ENCODE assay signal across 19 mouse cellular contexts in genomic region chr7:73561492-73562055, GRCm38 (mm10). TPM values are rescaled to one million over a fixed set of nuclear protein-coding genes. Genes with fewer than 3 reads are reported as not detected.
DNase-seq lines count a peak whose midpoint lies in the region; ATAC-seq and TF ChIP-seq lines count a peak whose summit lies in the region.
"Had no signal": no experiment of that assay in that cellular context is flagged by ENCODE, and none has a peak within 500 bp of the region (broad histone marks: within the 10 kb centered on the region; RNA-seq: fewer than 3 reads in every experiment).

No protein-coding gene starts in this region.

- H3K27me3 ChIP-seq in intestine, embryonic 14.5 days (replicated peaks; ENCODE audit: control insufficient read depth, insufficient read depth, low read length): no peaks in the 10 kb centered on the region
- H3K27me3 ChIP-seq in intestine, postnatal 0 days (replicated peaks; ENCODE audit: control insufficient read depth, insufficient read depth, low read length): no peaks in the 10 kb centered on the region
- H3K27me3 ChIP-seq in liver, embryonic 14.5 days (ENCODE audit: control insufficient read depth, insufficient read depth, low read length): no peaks in the 10 kb centered on the region
- H3K27me3 ChIP-seq: embryonic facial prominence, embryonic 15.5 days; hindbrain, embryonic 12.5 days had no signal

- no peak overlapping the region for H3K27ac ChIP-seq in intestine, embryonic 14.5 days (ENCODE audit: low read depth)
- no peak overlapping the region for H3K27ac ChIP-seq in intestine, postnatal 0 days (ENCODE audit: low read depth, low read length)
- H3K27ac ChIP-seq in ES-E14 (ENCODE audit: insufficient read depth, low read depth, low read length, poor library complexity, severe bottlenecking): no peak overlapping the region
- H3K27ac ChIP-seq in liver, embryonic 14.5 days: no peak overlapping the region
- H3K27ac ChIP-seq: embryonic facial prominence, embryonic 15.5 days; hindbrain, embryonic 12.5 days; layer of hippocampus, adult 2 months; stomach, postnatal 0 days had no signal

- H3K36me3 ChIP-seq in intestine, embryonic 14.5 days (ENCODE audit: control insufficient read depth, insufficient read depth, low read length): no peaks in the 10 kb centered on the region
- no peaks in the 10 kb centered on the region for H3K36me3 ChIP-seq in intestine, postnatal 0 days (ENCODE audit: control insufficient read depth, insufficient read depth)
- no peaks in the 10 kb centered on the region for H3K36me3 ChIP-seq in ES-E14 (ENCODE audit: control insufficient read depth, insufficient read depth, low read length, poor library complexity, severe bottlenecking)
- no peaks in the 10 kb centered on the region for H3K36me3 ChIP-seq in liver, embryonic 14.5 days (replicated peaks; ENCODE audit: control insufficient read depth, insufficient read depth, low read depth)
- H3K36me3 ChIP-seq: embryonic facial prominence, embryonic 15.5 days; hindbrain, embryonic 12.5 days had no signal

- no peaks in the 10 kb centered on the region for H3K9me3 ChIP-seq in intestine, embryonic 14.5 days (ENCODE audit: control insufficient read depth, low read length)
- H3K9me3 ChIP-seq in intestine, postnatal 0 days (ENCODE audit: control insufficient read depth): no peaks in the 10 kb centered on the region
- H3K9me3 ChIP-seq in ES-E14 (ENCODE audit: control insufficient read depth, insufficient read depth, low read depth, low read length): no peaks in the 10 kb centered on the region
- H3K9me3 ChIP-seq in liver, embryonic 14.5 days (ENCODE audit: control insufficient read depth, low read length): no peaks in the 10 kb centered on the region
- H3K9me3 ChIP-seq: embryonic facial prominence, embryonic 15.5 days; hindbrain, embryonic 12.5 days had no signal

- TF ChIP-seq EP300 in liver, embryonic 14.5 days (IDR thresholded peaks at IDR 0.05; ENCODE audit: low read depth): no peak

- H3K9ac ChIP-seq in intestine, embryonic 14.5 days (ENCODE audit: low read length): no peak overlapping the region
- H3K9ac ChIP-seq in intestine, postnatal 0 days (ENCODE audit: low read depth, low read length): no peak overlapping the region
- H3K9ac ChIP-seq in ES-E14 (ENCODE audit: insufficient read depth, low read depth, low read length, poor library complexity, severe bottlenecking): no peak overlapping the region; the same call in 1 of the 2 replicates
- 0 out of 2 replicates have a peak overlapping the region, but pooled peaks have one; percentile 10 for H3K9ac ChIP-seq in liver, embryonic 14.5 days (replicated peaks)
- H3K9ac ChIP-seq: embryonic facial prominence, embryonic 15.5 days; hindbrain, embryonic 12.5 days had no signal

- peaks cover 5% of the 10 kb centered on the region; the same call in 1 of the 2 replicates for H3K4me1 ChIP-seq in intestine, embryonic 14.5 days (replicated peaks; ENCODE audit: control insufficient read depth, insufficient read depth, low read length)
- 0 out of 2 replicates have a peak, but pooled peaks cover 5% of the 10 kb centered on the region for H3K4me1 ChIP-seq in intestine, postnatal 0 days (replicated peaks; ENCODE audit: control insufficient read depth, insufficient read depth, low read length)
- H3K4me1 ChIP-seq in ES-E14 (ENCODE audit: control insufficient read depth in 2 of 2, insufficient read depth in 2 of 2, low read length in 2 of 2, poor library complexity in 1 of 2): peaks cover 2 to 6% of the 10 kb centered on the region in 2 experiments; a peak in 1 of 4 replicates
- peaks cover 13 to 16% of the 10 kb centered on the region in 2 experiments for H3K4me1 ChIP-seq in liver, embryonic 14.5 days (replicated peaks; ENCODE audit: control insufficient read depth in 2 of 2, insufficient read depth in 2 of 2, low read length in 1 of 2)

- ATAC-seq in intestine, embryonic 14.5 days (replicated peaks; ENCODE audit: low FRiP score, low TSS enrichment, low read depth): no peak
- no peak for ATAC-seq in intestine, postnatal 0 days
- no peak for ATAC-seq in liver, embryonic 14.5 days (ENCODE audit: insufficient read depth)
- ATAC-seq: forebrain, embryonic 16.5 days; intestine, embryonic 16.5 days had no signal

- WGBS in intestine, embryonic 14.5 days: 40% methylated on average over 10 of the region's 10 CpGs
- whole genome bisulfite sequencing in intestine, postnatal 0 days: 45% methylated on average over 10 of the region's 10 CpGs
- 26% methylated on average over 10 of the region's 10 CpGs for WGBS in liver, embryonic 14.5 days (ENCODE audit: insufficient replicate concordance)

- in situ Hi-C loops in ES-E14 (cut with MboI; ENCODE audit: low sequenced_read_pairs in 2 of 2, unreplicated experiment in 2 of 2): no loop called here

- no peak for TF ChIP-seq CTCF in intestine, postnatal 0 days (IDR thresholded peaks at IDR 0.05; ENCODE audit: low read depth)
- TF ChIP-seq CTCF in liver, embryonic 14.5 days (IDR thresholded peaks at IDR 0.05; ENCODE audit: low read depth): no peak

- no peak overlapping the region for H3K4me2 ChIP-seq in intestine, embryonic 14.5 days (ENCODE audit: low read length)
- H3K4me2 ChIP-seq in intestine, postnatal 0 days (replicated peaks; ENCODE audit: low read depth): no peak overlapping the region
- no peak overlapping the region for H3K4me2 ChIP-seq in liver, embryonic 14.5 days (ENCODE audit: low read depth)
- H3K4me2 ChIP-seq: embryonic facial prominence, embryonic 15.5 days; hindbrain, embryonic 12.5 days had no signal

- peak; percentile 84 for DNase-seq in heart, adult 11 months
- no peak for DNase-seq in heart, postnatal 4 days
- peak; percentile 48 for DNase-seq in intestine, embryonic 14.5 days (ENCODE audit: low spot score)
- no peak for DNase-seq in ES-E14 (ENCODE audit: low read depth, low spot score)
- no peak for DNase-seq in liver, embryonic 14.5 days (ENCODE audit: low read depth in 3 of 3, low spot score in 3 of 3)
- no peak for DNase-seq in urinary bladder, postnatal 25 days (ENCODE audit: low spot score)
- DNase-seq: cerebellum, adult 9-10 months; kidney, postnatal 10 days; left cerebral cortex, postnatal 4 days; lung, postnatal 14 days; right cerebral cortex, postnatal 25 days; thymus, postnatal 14 days had no signal

- no peak overlapping the region for H3K4me3 ChIP-seq in intestine, embryonic 14.5 days (ENCODE audit: low read depth, low read length)
- H3K4me3 ChIP-seq in intestine, postnatal 0 days (ENCODE audit: low read depth, low read length): no peak overlapping the region
- peak overlapping the region; percentile 5 to 9; a peak in 2 of 4 replicates for H3K4me3 ChIP-seq in ES-E14 (ENCODE audit: insufficient read depth in 1 of 2, low read depth in 1 of 2, low read length in 2 of 2, poor library complexity in 1 of 2, severe bottlenecking in 1 of 2)
- H3K4me3 ChIP-seq in liver, embryonic 14.5 days (ENCODE audit: insufficient read depth in 1 of 2, low read depth in 2 of 2, low read length in 2 of 2): no peak overlapping the region
- H3K4me3 ChIP-seq: embryonic facial prominence, embryonic 15.5 days; hindbrain, embryonic 12.5 days; layer of hippocampus, adult 2 months had no signal

TF ChIP-seq in ES-E14, 5 proteins besides CTCF, POLR2A, EP300 and RAD21:
- TF ChIP-seq CHD2 (IDR thresholded peaks at IDR 0.05; ENCODE audit: low read depth, low read length) (no peak), MAFK (IDR thresholded peaks at IDR 0.05; ENCODE audit: insufficient read depth, low read depth, low read length) (no peak), ZC3H11A (IDR thresholded peaks at IDR 0.05; ENCODE audit: borderline replicate concordance, low read depth, low read length) (no peak), HCFC1 (IDR thresholded peaks at IDR 0.05; ENCODE audit: borderline replicate concordance, insufficient read depth, low read length) (no peak)

RNA-seq across cellular contexts. Expression of gene Chd2, which starts 19.9 kb away (rescaled TPM):
- total RNA-seq in heart, postnatal 4 days (2021): 10 to 100 TPM; 57.3 to 61.0 TPM
- polyA plus RNA-seq in intestine, embryonic 14.5 days (2014; fragmentation: Nextera tagmentation; extraction: Ambion mirVana): 50.5 and 68.2 TPM in 2 replicates
- polyA plus RNA-seq in intestine, postnatal 0 days (2015; fragmentation: Nextera tagmentation; extraction: Ambion mirVana): 19.3 and 25.4 TPM in 2 replicates
- total RNA-seq in ES-E14 (2012; rRNA removed): 46.6 and 70.8 TPM in 2 replicates
- polyA plus RNA-seq in liver, embryonic 14.5 days (2012; rRNA removed): 12.0 and 13.1 TPM in 2 replicates
- 14.8 and 17.4 TPM in 2 replicates for polyA plus RNA-seq in liver, embryonic 14.5 days (2014; fragmentation: Nextera tagmentation; extraction: Ambion mirVana)

Comparison
In these comparisons a context has a peak if more than half of its experiments do, and no peak if none do; other contexts are left out.
1. DNase-seq: peak in heart, adult 11 months (single experiment) and intestine, embryonic 14.5 days (single experiment); none in heart, postnatal 4 days (single experiment), ES-E14 (single experiment), liver, embryonic 14.5 days (0 of 3) and urinary bladder, postnatal 25 days (single experiment).
2. H3K4me3 ChIP-seq: peak in ES-E14 (2 of 2); none in intestine, embryonic 14.5 days (single experiment), intestine, postnatal 0 days (single experiment) and liver, embryonic 14.5 days (0 of 2).